Mouse (Mus musculus) cerebellum, adult 11-12 months (tissue): ENCODE data around the gene Lrrc25.

Experiments
- DNase-seq: peaks from one replicate; pipeline ENCODE4 v3.0.0; 2022

Lrrc25 gene

DNA sequence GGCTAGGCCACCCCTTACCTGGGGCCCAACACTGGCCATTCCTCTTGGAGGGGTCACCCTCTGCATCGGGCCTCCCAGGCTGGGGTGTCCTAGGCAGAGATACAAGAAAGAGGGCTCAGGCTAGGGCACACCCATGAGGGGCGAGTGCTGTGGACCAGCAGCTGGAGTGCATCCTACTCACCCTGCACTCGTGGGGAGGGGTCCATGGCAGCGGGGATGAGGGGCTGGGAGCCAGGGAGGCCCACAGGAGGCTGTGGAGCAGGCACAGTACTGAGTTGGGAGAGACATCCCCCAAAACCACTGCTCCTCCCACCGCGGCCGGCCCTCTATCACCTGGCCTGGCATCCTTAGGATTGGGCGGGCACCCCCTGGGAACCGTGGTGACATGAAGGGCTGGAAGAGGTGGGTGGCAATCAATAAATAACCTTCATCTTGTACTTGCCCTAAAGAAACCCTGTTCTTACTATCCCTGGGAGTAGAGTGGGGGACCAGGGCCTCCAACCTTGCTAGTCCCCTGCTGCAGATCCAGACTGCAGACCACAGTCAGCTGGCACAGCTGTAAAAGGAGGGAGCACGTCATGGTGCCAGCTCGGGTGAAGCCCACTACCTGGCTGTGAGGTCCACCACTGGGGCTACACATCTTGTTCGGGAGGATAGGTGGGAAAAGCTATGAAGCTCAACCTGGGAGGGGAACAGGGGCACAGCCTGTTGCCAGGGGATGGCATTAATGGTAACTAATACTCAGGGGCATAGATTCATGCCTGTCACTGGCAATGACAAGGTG lies 16.3 kb upstream of the Lrrc25 start:
- peak; percentile 60 for DNase-seq

GRCm38 (mm10) chr8:70600473-70601270 lies 15.3 kb upstream of the Lrrc25 start:
- DNase-seq, result no peak

- peak; percentile 83 for DNase-seq
Observed at GRCm38 (mm10) chr8:70601271-70601649, 14.7 kb upstream of the Lrrc25 start.

DNA sequence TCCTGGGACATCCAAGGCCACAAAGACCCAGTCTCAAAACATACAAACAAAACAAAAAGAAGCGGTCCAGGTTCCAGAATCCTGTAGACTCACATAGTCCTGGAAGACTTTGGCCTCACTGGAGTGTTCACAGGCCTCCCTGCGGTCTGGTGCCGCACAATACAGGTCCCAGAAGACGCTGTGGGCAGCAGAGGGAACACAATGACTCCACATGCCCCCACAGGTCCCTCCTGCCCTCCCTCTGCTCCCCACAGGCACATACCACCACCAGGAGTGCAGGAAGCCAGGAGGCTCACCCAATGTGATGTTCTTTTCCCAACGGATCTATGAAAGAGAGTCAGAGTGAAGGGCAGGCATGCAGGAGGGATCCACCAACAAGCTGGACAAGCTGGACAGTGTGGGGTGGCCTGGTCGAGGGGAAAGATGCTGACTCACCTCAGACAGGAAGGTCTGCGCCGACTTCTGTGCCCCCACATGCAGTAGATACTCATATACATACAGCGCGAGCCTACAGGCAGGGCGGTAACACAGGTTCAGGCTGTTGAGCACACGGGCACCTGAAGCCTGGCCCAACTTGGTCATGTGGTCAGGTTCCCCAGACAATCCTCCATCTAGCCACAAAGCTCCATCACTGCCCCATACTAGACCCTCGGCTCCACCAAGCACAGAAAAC lies 13.7 kb upstream of the Lrrc25 start:
- peak; percentile 24 for DNase-seq

GRCm38 (mm10) chr8:70604558-70604957 lies 11.4 kb upstream of the Lrrc25 start:
- peak; percentile 29 for DNase-seq

DNA sequence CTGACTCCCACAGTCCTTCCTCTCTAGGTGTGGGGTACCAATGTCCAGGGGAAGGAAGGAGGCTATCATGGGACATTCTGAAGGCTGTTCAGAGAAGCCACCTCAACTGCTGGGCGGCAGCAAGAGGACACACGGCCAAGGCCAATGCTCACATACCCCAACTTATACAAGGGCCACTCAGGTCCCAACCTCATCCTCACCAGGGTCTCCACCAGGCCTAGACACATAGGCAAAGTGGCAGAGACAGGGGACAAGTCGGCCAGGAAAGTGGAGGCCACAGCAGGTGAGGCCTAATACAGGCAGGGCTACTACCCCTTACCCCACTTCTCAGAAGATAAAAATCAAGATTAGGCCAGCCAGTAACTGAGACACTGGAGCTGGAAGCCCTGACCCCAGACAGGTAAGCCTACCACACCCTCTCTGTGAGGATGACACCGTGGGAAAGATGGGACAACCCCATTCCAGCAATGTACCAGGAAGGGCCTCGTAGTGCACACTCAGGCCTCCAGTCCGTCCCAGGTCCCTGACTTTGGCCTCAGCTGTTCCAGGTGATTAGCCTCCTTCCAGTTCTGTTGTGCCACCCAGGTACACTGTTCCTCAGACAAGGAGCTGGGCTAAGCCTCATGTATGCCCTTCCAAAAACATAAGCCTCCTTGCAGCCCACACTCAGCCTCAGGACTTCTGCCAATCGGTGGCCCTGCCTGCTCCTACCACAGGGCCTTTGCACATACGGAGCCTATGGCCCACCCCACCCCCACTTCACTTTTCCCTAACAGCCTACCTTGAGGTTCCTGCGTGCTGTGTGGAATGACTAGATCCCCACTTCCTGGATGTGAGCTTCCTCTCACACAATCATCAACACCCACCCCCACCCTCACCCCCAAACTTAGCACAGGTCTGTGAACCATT lies 9.8 kb upstream of the Lrrc25 start:
- peak; percentile 49 for DNase-seq

GRCm38 (mm10) chr8:70606780-70607602 lies 9.0 kb upstream of the Lrrc25 start:
- peak; percentile 43 for DNase-seq

DNA sequence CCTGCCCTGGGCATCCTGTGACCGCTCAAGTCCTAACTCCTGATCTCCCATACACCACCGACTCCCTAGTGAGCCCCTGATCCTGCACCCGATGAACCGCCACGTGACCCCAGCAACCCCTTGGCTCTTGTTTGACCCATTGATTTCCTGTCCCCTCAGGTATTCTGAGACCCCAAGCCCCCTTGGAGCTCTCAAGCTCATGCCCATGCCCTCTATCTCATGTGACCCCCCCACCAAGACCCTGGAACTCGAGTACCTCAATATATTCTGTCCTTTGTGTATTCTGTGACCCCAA lies 8.4 kb upstream of the Lrrc25 start:
- DNase-seq, result peak; percentile 59

DNA sequence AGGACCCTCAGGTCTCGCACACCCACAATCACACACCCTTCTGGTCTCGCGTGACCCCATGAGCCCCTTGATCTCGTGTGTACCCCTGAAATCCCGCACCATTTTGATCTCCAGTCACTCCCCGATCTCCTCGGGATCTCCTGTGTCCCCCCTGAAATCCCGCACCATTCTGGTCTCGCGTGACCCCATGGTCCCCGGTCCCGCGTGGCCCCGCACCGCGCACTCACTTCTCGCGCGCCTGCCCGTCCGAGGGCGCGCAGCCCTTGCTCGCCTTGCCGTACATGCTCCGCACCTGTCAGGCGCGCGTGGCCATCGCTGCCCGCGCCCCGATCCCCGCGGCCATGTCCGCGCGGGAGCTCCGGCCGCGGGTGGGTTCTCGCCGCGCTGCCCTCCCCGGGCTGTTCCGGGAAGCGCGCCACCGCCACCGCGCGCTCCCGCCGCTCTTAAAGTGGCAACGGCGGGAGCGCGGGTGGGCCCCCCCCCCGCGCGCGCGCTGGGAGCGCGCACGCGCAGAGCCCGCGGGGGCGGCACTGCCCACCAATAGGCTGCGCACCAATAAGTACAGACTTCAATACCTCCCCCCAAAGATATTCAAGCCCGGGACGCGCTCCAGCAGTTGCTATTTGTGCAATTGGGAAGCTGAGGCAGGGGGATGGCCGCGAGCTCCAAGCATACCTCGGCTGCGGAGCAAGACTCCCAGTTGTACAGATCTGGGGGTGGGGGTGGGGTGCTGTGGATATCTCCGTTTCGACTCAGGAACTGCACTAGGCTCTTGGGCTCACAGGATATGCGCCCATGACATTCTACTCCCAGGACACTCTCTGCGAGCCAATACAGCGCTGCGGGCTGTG lies 7.8 kb upstream of the Lrrc25 start:
- DNase-seq, result peak; percentile 65

DNA sequence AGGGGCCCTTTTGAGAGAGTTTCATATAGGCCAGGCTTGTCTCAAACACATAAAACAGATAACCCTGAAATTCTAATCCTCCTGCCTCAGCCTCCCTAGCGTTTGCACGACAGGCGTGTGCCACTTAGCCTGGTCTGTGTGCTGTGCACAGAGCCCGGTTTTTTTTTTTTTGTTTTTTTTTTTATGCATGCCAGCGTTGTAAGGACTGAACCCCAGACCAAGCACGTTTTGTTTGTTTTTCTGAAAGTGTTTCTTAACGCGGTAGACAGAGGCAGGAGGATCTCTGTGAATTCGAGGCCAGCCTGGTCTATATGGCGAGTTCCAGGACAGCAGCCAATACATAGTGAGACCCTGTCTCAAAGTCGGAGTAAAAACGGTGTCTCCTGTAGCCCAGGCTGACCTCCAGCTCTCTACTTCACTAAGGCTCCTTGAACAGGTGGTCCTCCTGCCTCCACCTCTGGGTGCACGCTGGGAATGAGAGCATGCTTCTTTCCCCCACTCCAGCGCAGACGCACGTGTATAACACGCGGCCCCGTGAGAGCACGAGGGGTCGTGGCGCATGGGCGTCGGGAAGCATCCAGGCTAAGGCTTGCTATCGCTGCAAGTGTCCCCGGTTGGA lies 7.1 kb upstream of the Lrrc25 start, which contains the start of gene Ssbp4:
Gene Ssbp4, minus strand, starts transcription at position 124 of the 619 bp plus-strand sequence.
- DNase-seq, result peak; percentile 58

GRCm38 (mm10) chr8:70609368-70609848 lies 6.5 kb upstream of the Lrrc25 start:
- DNase-seq, result peak; percentile 67

- peak; percentile 69 for DNase-seq
Observed at GRCm38 (mm10) chr8:70609849-70610795, 5.8 kb upstream of the Lrrc25 start.

DNA sequence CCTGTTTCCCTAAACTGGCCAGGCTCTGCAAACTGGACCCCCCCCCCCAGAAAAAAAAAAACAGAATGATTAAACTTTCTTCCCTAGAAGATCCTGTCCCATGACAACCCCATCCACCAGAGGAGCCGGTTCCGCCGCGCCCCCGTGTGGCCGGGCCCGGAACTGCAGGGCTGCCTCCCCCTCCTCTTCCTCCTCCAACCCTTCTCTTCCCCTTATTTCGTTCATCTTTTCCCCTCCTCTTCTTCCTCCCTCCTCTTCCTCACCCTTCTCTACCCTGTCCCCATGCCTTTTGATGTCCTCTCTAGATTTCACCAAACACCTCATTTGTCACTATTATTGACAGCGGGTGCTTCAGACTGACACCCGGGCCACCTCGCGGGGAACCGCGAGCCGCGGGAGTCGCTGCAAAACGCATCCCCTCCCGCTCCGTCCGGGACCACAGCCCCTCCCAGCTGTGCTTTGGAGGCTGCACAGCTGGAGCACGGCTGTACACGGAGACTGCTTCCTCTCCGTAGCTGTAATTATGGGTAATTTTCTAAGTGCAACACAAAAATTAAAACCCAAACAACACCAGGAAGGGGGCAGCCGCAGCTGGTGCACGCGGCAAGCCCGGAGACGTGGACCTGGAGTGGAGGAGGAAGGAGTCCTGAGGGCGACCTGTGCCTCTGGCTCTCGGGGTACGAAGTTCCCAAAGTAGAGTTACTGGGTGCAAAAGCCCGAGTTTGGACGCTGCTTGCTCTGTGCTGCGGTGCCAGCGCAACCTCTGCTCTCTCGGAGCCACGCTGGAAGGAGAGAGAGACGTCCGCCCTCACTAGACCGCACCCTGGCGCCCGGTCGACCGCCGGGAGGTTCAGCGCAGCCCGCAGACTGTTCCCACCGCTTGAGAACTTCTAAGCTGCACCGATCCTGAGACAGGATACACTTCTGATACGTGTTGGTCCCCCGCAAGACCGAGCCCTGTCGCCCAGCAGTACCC lies 4.9 kb upstream of the Lrrc25 start:
- peak; percentile 62 for DNase-seq

DNA sequence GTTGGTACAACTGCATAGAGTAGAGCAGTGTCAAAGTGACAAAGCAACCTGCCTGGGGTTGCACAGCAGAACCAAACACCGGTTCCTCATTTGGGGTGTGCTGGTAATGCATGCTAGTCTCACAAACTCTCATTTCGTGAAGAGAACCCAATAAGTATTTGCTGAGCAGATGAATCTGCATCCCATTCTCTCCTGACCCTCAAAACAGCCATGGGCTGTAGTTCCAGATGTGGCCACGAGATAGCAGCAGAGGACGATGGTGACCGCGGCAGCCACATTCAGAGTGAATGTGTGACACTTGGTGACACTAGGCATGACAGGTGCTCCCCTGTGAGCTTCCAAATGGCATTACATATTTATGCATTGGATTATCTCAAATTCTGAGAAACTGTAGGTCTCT lies 4.1 kb upstream of the Lrrc25 start:
- DNase-seq, result peak; percentile 81

- peak; percentile 18 for DNase-seq
Observed at GRCm38 (mm10) chr8:70613763-70614162, 2.2 kb upstream of the Lrrc25 start.

- DNase-seq, result peak; percentile 10
Observed at GRCm38 (mm10) chr8:70614469-70614868, 1.5 kb upstream of the Lrrc25 start.

- DNase-seq, result peak; percentile 5
Observed at GRCm38 (mm10) chr8:70615281-70615680, 674 bp upstream of the Lrrc25 start.

DNA sequence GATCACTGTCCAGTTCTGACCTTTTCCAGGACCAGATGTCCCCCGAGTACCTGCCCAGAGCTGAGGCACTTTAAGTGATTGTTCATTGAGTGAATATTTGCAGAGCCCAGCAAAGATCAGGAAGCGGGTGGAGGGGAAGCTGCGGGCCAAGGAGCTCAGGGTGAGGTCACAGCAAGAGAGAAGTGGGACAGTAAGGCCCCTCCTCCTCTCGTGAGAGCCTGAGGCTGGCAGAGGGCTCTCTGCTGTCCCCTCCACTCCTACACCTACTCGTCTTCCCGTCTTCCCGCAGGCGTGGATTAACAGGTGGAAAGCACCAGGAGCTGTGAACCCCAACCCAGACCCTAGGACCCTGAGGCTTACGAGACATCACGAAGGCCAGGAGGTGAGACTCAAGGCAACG lies 690 bp downstream of the Lrrc25 start:
- no peak for DNase-seq
